Mouse (Mus musculus) c-Kit-negative CD71-positive TER-119-positive erythroid progenitor cells, embryonic 14.5 days (primary cell): ENCODE results near the gene Ankrd7.
"Not testable (repeated sequence)": the region's sequence is repeated elsewhere in the genome, so short reads cannot be mapped to it uniquely, and the experiment has no call there.

ENCODE experiments used
- DNase-seq: peaks from one replicate; pipeline ENCODE4 v3.0.0-alpha.2; 2013; ENCODE audit warnings: low read depth, low spot score

Gene Ankrd7

GRCm38 (mm10) chr6:18866018-18866417 is at the start of gene Ankrd7:
Gene Ankrd7 (plus strand): TSS chr6:18866318.
- no peak for DNase-seq

DNA sequence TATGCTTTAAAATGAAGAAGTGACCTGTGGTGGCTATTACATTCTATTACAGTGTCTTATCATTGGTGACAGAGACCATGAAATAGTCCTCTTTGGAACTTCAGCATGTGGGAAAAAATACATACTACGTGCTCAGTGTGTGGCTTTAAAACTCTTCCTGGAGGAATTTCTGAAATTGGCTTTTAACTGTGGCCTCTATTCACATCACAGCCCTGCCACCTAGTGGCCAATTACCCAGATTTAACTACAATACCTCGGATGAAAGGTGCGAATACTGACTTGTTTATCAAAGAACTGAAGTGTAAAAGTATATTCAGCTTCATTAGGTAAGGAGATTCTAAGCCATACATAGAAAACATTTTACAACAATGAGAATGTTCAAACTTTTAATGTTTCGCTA is 46.8 kb upstream of the Ankrd7 start:
- no peak for DNase-seq

DNA sequence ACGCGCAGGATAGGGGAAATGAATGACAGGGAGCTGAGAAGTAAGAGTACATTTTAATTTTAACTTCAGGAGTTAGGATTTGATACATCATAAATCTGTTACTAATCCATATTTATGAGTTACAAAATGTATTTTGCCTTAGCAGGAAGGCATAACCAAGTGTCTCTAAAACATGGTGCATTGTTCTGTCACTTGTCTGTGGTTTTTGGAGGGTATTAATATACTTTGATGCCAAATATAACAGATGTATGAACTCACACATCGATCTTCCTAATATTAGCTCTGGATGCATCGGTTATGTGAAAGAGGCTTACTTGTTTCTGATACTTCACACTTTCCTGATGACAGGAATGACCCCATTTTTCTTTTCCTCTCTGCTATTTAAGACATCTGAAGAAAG is 45.9 kb upstream of the Ankrd7 start:
- DNase-seq = no peak

DNA sequence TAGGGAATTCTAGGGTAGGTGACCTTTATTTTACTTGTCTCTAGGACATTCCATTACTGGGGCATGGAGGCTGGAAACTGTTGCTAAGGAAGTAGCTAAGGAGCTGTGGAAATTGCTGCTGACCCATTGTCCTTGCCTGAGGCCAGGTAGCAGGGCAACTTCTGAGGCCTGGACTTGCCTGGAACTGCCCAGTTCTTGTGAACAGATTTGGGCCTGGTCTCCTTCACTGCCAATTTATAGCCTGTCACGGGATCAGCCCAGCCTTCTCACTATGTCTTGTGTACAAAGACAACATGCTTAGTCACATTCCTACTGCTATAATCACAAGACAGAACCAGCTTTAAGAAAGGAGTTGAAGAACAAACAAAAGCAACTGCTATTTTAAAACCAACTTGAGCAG is 43.3 kb upstream of the Ankrd7 start:
- no peak for DNase-seq

- DNase-seq = no peak
These were observed 33.2 kb upstream of the Ankrd7 start for GRCm38 (mm10) chr6:18832958-18833357.

DNA sequence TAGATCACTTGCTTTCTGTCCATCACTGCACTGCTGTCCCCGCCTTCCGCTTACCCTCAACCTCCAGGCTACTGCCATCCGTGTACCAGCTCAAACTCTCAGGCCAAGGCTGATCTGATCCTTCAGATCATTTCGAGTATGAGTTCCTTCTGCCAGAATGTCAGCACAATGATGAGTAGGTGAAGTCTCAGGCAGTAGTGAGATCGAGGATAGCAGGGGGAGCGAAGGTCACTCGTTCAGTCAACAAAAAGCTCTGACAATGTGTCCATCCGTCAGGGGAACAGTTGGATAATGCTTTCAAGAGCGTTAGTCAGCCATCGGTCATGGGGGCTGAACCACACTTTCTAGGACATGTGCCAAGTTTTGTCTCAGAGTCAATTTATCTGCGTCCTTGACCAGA is 21.6 kb upstream of the Ankrd7 start:
- DNase-seq = not testable (repeated sequence)

- DNase-seq = not testable (repeated sequence)
These were observed 20.5 kb upstream of the Ankrd7 start for GRCm38 (mm10) chr6:18845571-18845970.

DNA sequence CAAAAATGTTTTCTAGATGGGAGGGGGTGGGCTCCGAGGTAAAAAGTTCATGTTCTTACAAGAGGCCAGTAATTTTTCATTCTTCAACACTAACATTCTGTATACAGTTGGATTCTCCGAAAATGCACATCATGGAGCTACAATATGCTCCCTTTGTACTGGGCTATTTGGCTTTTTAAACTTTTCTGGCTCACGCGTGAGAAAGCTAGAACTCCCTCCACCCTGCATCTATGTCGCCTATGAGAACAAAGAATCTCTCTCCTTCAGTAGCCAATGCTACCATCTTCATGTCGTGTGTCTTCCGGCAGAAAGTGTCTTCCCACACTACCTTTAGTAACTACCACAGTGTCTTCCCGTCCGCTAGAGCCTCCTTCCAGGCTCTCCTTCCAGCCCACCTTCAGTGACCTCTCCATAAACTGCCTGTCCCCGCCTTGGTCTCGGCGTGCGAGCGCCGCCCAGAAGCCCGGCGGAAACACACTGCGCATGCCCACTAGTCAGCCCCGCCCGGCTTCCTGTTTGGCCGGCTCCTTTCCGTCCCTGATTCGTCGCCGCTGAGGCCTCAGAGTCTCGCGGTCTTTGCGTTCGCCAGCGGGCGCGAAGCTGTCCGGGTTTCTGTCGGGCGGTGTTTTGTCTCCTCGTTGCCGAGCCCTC is 17.9 kb upstream of the Ankrd7 start, which contains the start of gene Lsm8:
Lsm8 (plus strand) TSS at position 529 of the 651 bp plus-strand sequence.
- DNase-seq = peak; percentile 93

DNA sequence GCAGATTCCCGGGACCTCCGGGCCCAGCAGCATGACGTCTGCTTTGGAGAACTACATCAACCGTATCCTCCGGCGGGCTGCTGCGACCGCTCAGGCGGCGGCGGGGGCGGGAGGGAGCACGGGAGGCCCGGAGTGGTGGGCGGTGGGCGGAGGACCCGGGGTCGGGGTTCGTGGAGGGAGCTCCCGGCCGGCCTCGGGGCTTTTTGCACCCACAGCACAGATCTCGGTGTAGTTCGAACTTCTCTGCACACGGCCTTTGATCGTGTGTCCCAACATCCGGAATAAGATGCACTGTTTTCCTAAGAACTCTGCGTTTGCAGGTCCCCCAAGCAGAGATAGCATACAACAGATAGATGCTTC is 17.4 kb upstream of the Ankrd7 start:
- peak; percentile 19 for DNase-seq

GRCm38 (mm10) chr6:18855323-18855722 is 10.8 kb upstream of the Ankrd7 start:
- DNase-seq = no peak

DNA sequence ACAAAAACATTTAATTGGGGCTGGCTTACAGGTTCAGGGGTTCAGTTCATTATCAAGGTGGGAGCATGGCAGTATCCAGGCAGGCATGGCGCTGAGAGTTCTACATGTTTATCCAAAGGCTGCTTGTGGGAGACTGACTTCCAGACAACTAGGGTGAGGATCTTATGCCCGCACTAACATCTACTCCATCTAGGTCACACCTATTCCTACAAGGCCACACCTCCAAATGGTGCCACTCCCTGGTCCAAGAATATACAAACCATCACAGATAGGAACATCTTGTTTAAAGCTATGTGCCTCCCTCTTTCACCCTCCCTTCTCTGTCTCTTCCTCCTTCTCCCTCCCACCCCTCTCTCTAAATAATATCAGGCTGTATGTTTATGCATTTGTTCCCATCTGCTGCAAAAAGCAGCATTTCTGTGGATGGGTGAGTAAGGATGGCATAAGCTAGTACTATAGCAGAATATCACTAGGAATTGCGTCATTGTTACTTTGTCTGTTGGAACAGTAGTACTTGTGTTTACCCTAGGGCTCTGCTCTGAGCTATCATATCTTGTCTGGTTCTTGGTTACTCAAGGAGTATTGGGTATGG is 9.5 kb upstream of the Ankrd7 start:
- no peak for DNase-seq

DNA sequence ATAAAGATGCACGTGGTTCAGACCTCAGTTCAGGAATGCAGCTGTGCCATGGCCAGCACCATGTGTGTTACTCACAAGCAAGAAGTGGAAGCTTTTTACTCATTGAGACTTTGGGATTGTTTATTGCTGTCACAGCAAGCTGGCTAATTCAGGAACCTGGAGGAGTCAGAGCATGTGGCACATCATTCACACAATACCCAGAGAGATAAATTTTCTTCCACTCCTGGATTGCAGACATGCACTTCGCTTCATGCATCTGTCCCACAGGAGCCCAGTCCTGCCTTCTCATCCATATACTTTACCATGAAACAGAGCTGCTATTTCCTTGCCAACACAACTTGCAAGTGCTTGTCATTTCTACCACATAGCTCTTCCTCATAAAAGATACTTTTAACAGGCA is 22.9 kb downstream of the Ankrd7 start:
- DNase-seq = no peak

DNA sequence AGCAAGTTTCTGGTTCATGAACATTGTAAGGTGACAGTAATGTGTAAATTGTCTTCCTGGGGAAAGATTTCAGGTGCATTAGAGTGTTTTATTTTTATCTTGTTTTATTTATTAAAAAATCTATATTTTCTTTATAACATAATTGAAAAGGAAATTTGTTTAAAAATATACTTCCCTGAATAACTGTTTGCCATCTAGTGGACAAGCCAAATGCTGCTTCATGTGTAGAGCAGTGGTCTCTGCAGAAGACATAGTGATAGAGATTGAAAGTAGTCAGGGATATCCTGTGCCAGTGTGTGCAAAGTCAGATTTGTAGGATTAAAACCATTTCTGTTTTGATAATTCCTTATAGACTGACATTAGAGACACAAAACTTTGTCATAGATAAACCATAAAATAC is 28.0 kb downstream of the Ankrd7 start:
- no peak for DNase-seq

GRCm38 (mm10) chr6:18907173-18907572 is 41.1 kb downstream of the Ankrd7 start:
- no peak for DNase-seq

DNA sequence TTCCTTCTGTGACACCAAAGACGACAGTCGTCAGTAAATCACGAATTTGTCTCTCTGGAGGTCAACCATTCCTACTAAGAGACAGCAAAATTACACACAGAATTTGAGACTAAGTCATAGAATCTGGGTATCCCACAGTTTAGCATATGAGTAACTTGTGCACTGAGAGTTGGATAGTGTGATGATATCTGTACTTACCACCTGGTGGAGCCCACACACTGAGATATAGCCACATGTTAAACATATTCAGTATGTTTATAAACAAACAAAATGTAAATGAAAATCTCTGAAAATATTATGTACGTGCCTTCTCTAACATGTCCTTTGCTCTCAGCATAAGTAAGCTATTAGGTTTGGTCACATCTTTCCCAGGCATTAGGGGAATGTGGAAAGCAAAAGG is 47.1 kb downstream of the Ankrd7 start:
- no peak for DNase-seq

DNA sequence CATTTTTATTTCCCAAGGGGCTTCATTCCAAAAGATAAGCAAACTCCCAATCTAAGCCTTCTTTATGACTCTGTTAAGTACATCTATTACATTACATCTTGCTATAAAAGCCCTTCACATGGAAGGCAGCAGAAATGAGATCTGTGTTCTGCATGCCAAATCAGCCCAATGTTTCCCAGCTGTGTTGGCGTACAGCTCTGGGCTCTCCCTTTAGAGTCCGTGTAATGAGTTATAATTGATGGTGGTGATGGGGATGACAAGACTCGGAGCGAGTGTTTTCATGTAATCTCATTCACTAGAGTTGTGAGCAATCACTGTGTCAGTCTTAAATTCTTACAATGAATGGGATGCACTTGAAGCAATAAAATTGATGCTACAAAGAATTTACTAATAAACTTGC is 49.9 kb downstream of the Ankrd7 start:
- DNase-seq = no peak

- DNase-seq = no peak
These were observed 50.4 kb downstream of the Ankrd7 start for GRCm38 (mm10) chr6:18916471-18916870.
